ENCODE assay signal across 8 mouse cellular contexts in genomic region chr7:16325920-16326606, GRCm38 (mm10). TPM values are rescaled to one million over a fixed set of nuclear protein-coding genes. Genes with fewer than 3 reads are reported as not detected.
A peak's percentile ranks its signal among the peaks of the same experiment; 100 is the strongest.
DNase-seq lines count a peak whose midpoint lies in the region; ATAC-seq and TF ChIP-seq lines count a peak whose summit lies in the region.

No protein-coding gene starts in this region.

- H3K4me3 ChIP-seq in forebrain, embryonic 16.5 days (replicated peaks; ENCODE audit: low read length) = no peak overlapping the region
- no peak overlapping the region for H3K4me3 ChIP-seq in hindbrain, embryonic 10.5 days
- H3K4me3 ChIP-seq in spleen, adult 2 months (ENCODE audit: extremely low read depth, insufficient read depth, insufficient read length) = no peak overlapping the region

- ATAC-seq in cerebellum, adult (ENCODE audit: insufficient number of reproducible peaks, low FRiP score, low TSS enrichment) = peak; percentile 87; the same call in 1 of the 2 replicates
- ATAC-seq in forebrain, embryonic 16.5 days = 0 out of 2 replicates have a peak, but pooled peaks have one; percentile 26
- peak; percentile 98 for ATAC-seq in megakaryocyte progenitor cell, adult 5-6 weeks (replicated peaks; ENCODE audit: poor library complexity)

- H3K36me3 ChIP-seq in forebrain, embryonic 16.5 days (ENCODE audit: control insufficient read depth, insufficient read depth) = 0 out of 2 replicates have a peak, but pooled peaks cover 7% of the 10 kb centered on the region
- H3K36me3 ChIP-seq in hindbrain, embryonic 10.5 days = peaks cover 68% of the 10 kb centered on the region
- peaks cover 9% of the 10 kb centered on the region; the same call in 1 of the 2 replicates for H3K36me3 ChIP-seq in spleen, adult 2 months (ENCODE audit: control insufficient read depth, insufficient read depth, low read length)

- H3K4me1 ChIP-seq in forebrain, embryonic 16.5 days (replicated peaks; ENCODE audit: control insufficient read depth, insufficient read depth, low read length) = no peaks in the 10 kb centered on the region
- H3K4me1 ChIP-seq in hindbrain, embryonic 10.5 days (replicated peaks) = peaks cover 7% of the 10 kb centered on the region
- H3K4me1 ChIP-seq in spleen, adult 2 months (ENCODE audit: control insufficient read depth, insufficient read depth, insufficient read length) = no peaks in the 10 kb centered on the region

- no peak overlapping the region for H3K4me2 ChIP-seq in forebrain, embryonic 16.5 days (ENCODE audit: low read length)

- no peak for TF ChIP-seq POLR2A in spleen, adult 2 months (IDR thresholded peaks at IDR 0.05; ENCODE audit: low read depth, low read length)

- peak; percentile 51; the same call in 1 of the 2 replicates for TF ChIP-seq CTCF in spleen, adult 2 months (IDR thresholded peaks at IDR 0.05; ENCODE audit: extremely low read depth, insufficient read depth, insufficient read length, insufficient replicate concordance)

- 36% methylated on average over 8 of the region's 8 CpGs for WGBS in forebrain, embryonic 16.5 days
- WGBS in hindbrain, embryonic 10.5 days = 35% methylated on average over 8 of the region's 8 CpGs
- 35% methylated on average over 8 of the region's 8 CpGs for WGBS in spleen, adult 2 months

- peak; percentile 46 to 49 for DNase-seq in left cerebral cortex, postnatal 14 days (ENCODE audit: low spot score in 2 of 2)
- no peak for DNase-seq in left cerebral cortex, adult 11 months (ENCODE audit: low spot score)
- DNase-seq in hindbrain, embryonic 10.5 days (ENCODE audit: low spot score) = peak; percentile 75
- DNase-seq in layer of hippocampus, postnatal 10 days (ENCODE audit: low spot score in 2 of 2) = peak; percentile 30 to 46
- DNase-seq in spleen, adult 2 months (ENCODE audit: low read depth in 1 of 2, low spot score in 2 of 2) = peak in 1 of 2 experiments; percentile 50

- H3K27ac ChIP-seq in forebrain, embryonic 16.5 days (ENCODE audit: low read length) = no peak overlapping the region
- H3K27ac ChIP-seq in hindbrain, embryonic 10.5 days = peak overlapping the region; percentile 75
- no peak overlapping the region for H3K27ac ChIP-seq in spleen, adult 2 months (ENCODE audit: insufficient read depth, low read length)

- intact Hi-C loops in left cerebral cortex, postnatal 14 days (cut with DNase I) = loop anchor here (2.0 kb wide), 1 partner anchor 31 kb away; no protein-coding TSS in a partner anchor

- no peaks in the 10 kb centered on the region for H3K9me3 ChIP-seq in forebrain, embryonic 16.5 days (ENCODE audit: control insufficient read depth, low read length)
- no peaks in the 10 kb centered on the region for H3K9me3 ChIP-seq in hindbrain, embryonic 10.5 days

- no peak overlapping the region for H3K9ac ChIP-seq in forebrain, embryonic 16.5 days (replicated peaks; ENCODE audit: low read depth, low read length)

- H3K27me3 ChIP-seq in forebrain, embryonic 16.5 days (replicated peaks; ENCODE audit: control insufficient read depth, insufficient read depth, low read length) = no peaks in the 10 kb centered on the region
- no peaks in the 10 kb centered on the region for H3K27me3 ChIP-seq in hindbrain, embryonic 10.5 days (ENCODE audit: insufficient read depth, poor library complexity, severe bottlenecking)
- H3K27me3 ChIP-seq in spleen, adult 2 months (ENCODE audit: control insufficient read depth, insufficient read depth, low read length) = no peaks in the 10 kb centered on the region

RNA-seq across cellular contexts. Expression of gene Bbc3, which starts 17.9 kb away (rescaled TPM):
- 10 to 100 TPM; 22.3 to 23.0 TPM for total RNA-seq in left cerebral cortex, postnatal 14 days (2021)
- polyA plus RNA-seq in forebrain, embryonic 16.5 days (2015; fragmentation: Nextera tagmentation; extraction: Ambion mirVana) = 17.6 and 18.9 TPM in 2 replicates
- polyA plus RNA-seq in hindbrain, embryonic 10.5 days (2016; fragmentation: Nextera tagmentation; extraction: Ambion mirVana) = 17.6 and 19.1 TPM in 2 replicates
- total RNA-seq in layer of hippocampus, postnatal 10 days (2021) = 10 to 100 TPM; 28.0 to 30.0 TPM
- 0.25 and 1.8 TPM in 2 replicates for total RNA-seq in megakaryocyte progenitor cell, adult 5-6 weeks (2015)
- total RNA-seq in megakaryocyte progenitor cell, adult 5-6 weeks (2017) = 0.84 and 1.2 TPM in 2 replicates
- 22.9 and 45.7 TPM in 2 replicates for polyA plus RNA-seq in spleen, adult 2 months (2012; rRNA removed)

RNA-seq across cellular contexts. Expression of gene Ccdc9, which starts 39.5 kb away (rescaled TPM):
- total RNA-seq in left cerebral cortex, postnatal 14 days (2021) = 10 to 100 TPM; 85.2 to 87.3 TPM
- 25.0 and 29.4 TPM in 2 replicates for polyA plus RNA-seq in forebrain, embryonic 16.5 days (2015; fragmentation: Nextera tagmentation; extraction: Ambion mirVana)
- polyA plus RNA-seq in hindbrain, embryonic 10.5 days (2016; fragmentation: Nextera tagmentation; extraction: Ambion mirVana) = 32.2 and 37.4 TPM in 2 replicates
- 10 to 100 TPM; 81.4 to 98.8 TPM for total RNA-seq in layer of hippocampus, postnatal 10 days (2021)
- total RNA-seq in megakaryocyte progenitor cell, adult 5-6 weeks (2015) = 17.3 and 19.8 TPM in 2 replicates
- 87.9 and 99.6 TPM in 2 replicates for total RNA-seq in megakaryocyte progenitor cell, adult 5-6 weeks (2017)
- polyA plus RNA-seq in spleen, adult 2 months (2012; rRNA removed) = 32.4 and 33.3 TPM in 2 replicates

RNA-seq across cellular contexts. Expression of gene Inafm1, which starts 52.6 kb away (rescaled TPM):
- total RNA-seq in left cerebral cortex, postnatal 14 days (2021) = 10 to 100 TPM; 30.3 to 30.8 TPM
- polyA plus RNA-seq in forebrain, embryonic 16.5 days (2015; fragmentation: Nextera tagmentation; extraction: Ambion mirVana) = 23.3 and 27.2 TPM in 2 replicates
- polyA plus RNA-seq in hindbrain, embryonic 10.5 days (2016; fragmentation: Nextera tagmentation; extraction: Ambion mirVana) = 7.7 and 13.0 TPM in 2 replicates
- total RNA-seq in layer of hippocampus, postnatal 10 days (2021) = 10 to 100 TPM; 35.4 to 35.8 TPM
- total RNA-seq in megakaryocyte progenitor cell, adult 5-6 weeks (2015) = 5.0 and 11.3 TPM in 2 replicates
- total RNA-seq in megakaryocyte progenitor cell, adult 5-6 weeks (2017) = 5.2 and 6.8 TPM in 2 replicates
- polyA plus RNA-seq in spleen, adult 2 months (2012; rRNA removed) = 33.7 and 53.6 TPM in 2 replicates

Comparison
In these comparisons a context has a peak if more than half of its experiments do, and no peak if none do; other contexts are left out.
1. ATAC-seq: peak in every context shown above with its lines; median percentile 98 in megakaryocyte progenitor cell, adult 5-6 weeks; 87 in cerebellum, adult; 26 in forebrain, embryonic 16.5 days.
2. RNA of gene Bbc3, which starts 17.9 kb away (total RNA-seq): 28.0 to 30.0 TPM in layer of hippocampus, postnatal 10 days and 22.3 to 23.0 TPM in left cerebral cortex, postnatal 14 days; 0.25 to 1.8 TPM in megakaryocyte progenitor cell, adult 5-6 weeks; every median in the first group is over 4 times any median in the second.